Mouse (Mus musculus) MEL (cell line): ENCODE measurements around the gene Dnaaf5. TPM values are rescaled to one million over a fixed set of nuclear protein-coding genes. Genes with fewer than 3 reads are reported as not detected.
A peak's percentile ranks its signal among the peaks of the same experiment; 100 is the strongest.

Experiments used
- DNase-seq: peaks from one replicate; pipeline ENCODE4 v3.0.0; 2011; ENCODE audit warnings: low read depth, low spot score
- H3K27ac ChIP-seq: 2 replicates; pipeline ENCODE4 v1.5.1; 2012; ENCODE audit warnings: low read depth, mild to moderate bottlenecking, control low read depth, low read length, moderate library complexity; ENCODE audit not compliant: control insufficient read depth
- H3K27me3 ChIP-seq, 2 experiments: fragments of 150-350 bp in 1 of 2; sonication (generic) in 1 of 2; 2 replicates each; pipeline ENCODE4 v1.6.1; 2012; ENCODE audit warnings: low read length in 2 of 2, mild to moderate bottlenecking in 2 of 2, improper control_type of control experiment in 1 of 2, moderate library complexity in 1 of 2; ENCODE audit not compliant: insufficient read depth in 2 of 2, control insufficient read depth in 1 of 2
- H3K36me3 ChIP-seq, 2 experiments: 2 replicates each; pipeline ENCODE4 v1.6.1; 2012 to 2014; ENCODE audit warnings: low read length in 2 of 2, improper control_type of control experiment in 1 of 2, inconsistent platforms in 1 of 2, mild to moderate bottlenecking in 1 of 2; ENCODE audit not compliant: insufficient read depth in 2 of 2, control insufficient read depth in 1 of 2
- H3K4me1 ChIP-seq, 2 experiments: fragments of 150-350 bp in 1 of 2; sonication (generic) in 1 of 2; 2 replicates each; pipeline ENCODE4 v1.6.1; 2012; ENCODE audit warnings: low read length in 2 of 2, improper control_type of control experiment in 1 of 2, mild to moderate bottlenecking in 1 of 2; ENCODE audit not compliant: insufficient read depth in 2 of 2, control insufficient read depth in 1 of 2
- H3K4me3 ChIP-seq, 2 experiments: fragments of 150-350 bp in 1 of 2; sonication (generic) in 1 of 2; 2 replicates each; pipeline ENCODE4 v1.5.1; 2012; ENCODE audit warnings: low read depth in 2 of 2, low read length in 2 of 2, mild to moderate bottlenecking in 2 of 2, moderate library complexity in 2 of 2, control low read depth in 1 of 2, improper control_type of control experiment in 1 of 2; ENCODE audit not compliant: control insufficient read depth in 1 of 2, insufficient read depth in 1 of 2
- H3K79me2 ChIP-seq: 2 replicates; pipeline ENCODE4 v1.6.1; 2012; ENCODE audit warnings: mild to moderate bottlenecking, low read length, moderate library complexity; ENCODE audit not compliant: control insufficient read depth, poor library complexity, insufficient read depth
- H3K9ac ChIP-seq: 2 replicates; pipeline ENCODE4 v1.6.1; 2012; ENCODE audit warnings: low read depth, mild to moderate bottlenecking, control low read depth, low read length, moderate library complexity; ENCODE audit not compliant: control insufficient read depth, poor library complexity, severe bottlenecking
- H3K9me3 ChIP-seq: fragments of 150-350 bp; sonication (generic); replicated peaks from 2 replicates; pipeline ENCODE4 v1.6.1; 2012; ENCODE audit warnings: mild to moderate bottlenecking, low read length, improper control_type of control experiment, moderate library complexity; ENCODE audit not compliant: insufficient read depth
- CHD1 ChIP-seq: IDR thresholded peaks from 2 replicates; pipeline ENCODE4 v1.6.1; 2012; ENCODE audit warnings: low read depth, mild to moderate bottlenecking, inconsistent platforms, low read length, improper control_type of control experiment
- CHD2 ChIP-seq: IDR thresholded peaks from 2 replicates; pipeline ENCODE4 v1.6.1; 2011; ENCODE audit warnings: low read length, improper control_type of control experiment
- CTCF ChIP-seq, 3 experiments: IDR thresholded peaks in 2 of 3; conservative IDR thresholded peaks in 1 of 3; 2 replicates each; pipeline ENCODE4 v1.5.1; 2011 to 2012; ENCODE audit warnings: low read length in 3 of 3, low read depth in 2 of 3, mild to moderate bottlenecking in 2 of 3, improper control_type of control experiment in 1 of 3, inconsistent platforms in 1 of 3, mixed read lengths in 1 of 3, moderate library complexity in 1 of 3; ENCODE audit not compliant: control insufficient read depth in 1 of 3, insufficient read depth in 1 of 3, poor library complexity in 1 of 3, severe bottlenecking in 1 of 3
- E2F4 ChIP-seq: IDR thresholded peaks from 2 replicates; pipeline ENCODE4 v1.6.1; 2011; ENCODE audit warnings: low read depth, low read length, improper control_type of control experiment, borderline replicate concordance
- GABPA ChIP-seq: IDR thresholded peaks from 2 replicates; pipeline ENCODE4 v1.6.1; 2012; ENCODE audit warnings: low read depth, mild to moderate bottlenecking, inconsistent platforms, low read length, improper control_type of control experiment, moderate library complexity
- MXI1 ChIP-seq: IDR thresholded peaks from 2 replicates; pipeline ENCODE4 v1.6.1; 2011; ENCODE audit warnings: mild to moderate bottlenecking, low read depth, low read length, improper control_type of control experiment
- MYC ChIP-seq: IDR thresholded peaks from 2 replicates; pipeline ENCODE4 v1.6.1; 2011; ENCODE audit warnings: low read depth, mild to moderate bottlenecking, low read length, improper control_type of control experiment, moderate library complexity
- RAD21 ChIP-seq: IDR thresholded peaks from 2 replicates; pipeline ENCODE4 v1.6.1; 2011; ENCODE audit warnings: mild to moderate bottlenecking, low read depth, low read length, improper control_type of control experiment
- SIN3A ChIP-seq: IDR thresholded peaks from 2 replicates; pipeline ENCODE4 v1.6.1; 2012; ENCODE audit warnings: low read length, improper control_type of control experiment, inconsistent platforms
- SMC3 ChIP-seq: IDR thresholded peaks from 2 replicates; pipeline ENCODE4 v1.6.1; 2011; ENCODE audit warnings: low read depth, low read length, improper control_type of control experiment
- UBTF ChIP-seq: IDR thresholded peaks from 2 replicates; pipeline ENCODE4 v1.6.1; 2012; ENCODE audit warnings: low read depth, mild to moderate bottlenecking, inconsistent platforms, low read length, improper control_type of control experiment, moderate library complexity, borderline replicate concordance; ENCODE audit not compliant: insufficient read depth
- USF1 ChIP-seq: IDR thresholded peaks from 2 replicates; pipeline ENCODE4 v1.6.1; 2014; ENCODE audit warnings: low read depth, mild to moderate bottlenecking, inconsistent platforms, low read length, improper control_type of control experiment, moderate library complexity
- USF2 ChIP-seq, 2 experiments: IDR thresholded peaks; 2 replicates each; pipeline ENCODE4 v1.6.1; 2011 to 2012; ENCODE audit warnings: improper control_type of control experiment in 2 of 2, low read length in 2 of 2, borderline replicate concordance in 1 of 2, inconsistent platforms in 1 of 2, low read depth in 1 of 2, mild to moderate bottlenecking in 1 of 2; ENCODE audit not compliant: insufficient read depth in 1 of 2
- ZC3H11A ChIP-seq: IDR thresholded peaks from 2 replicates; pipeline ENCODE4 v1.6.1; 2012; ENCODE audit warnings: low read depth, mild to moderate bottlenecking, inconsistent platforms, low read length, improper control_type of control experiment
- ZKSCAN1 ChIP-seq: IDR thresholded peaks from 2 replicates; pipeline ENCODE4 v1.6.1; 2012; ENCODE audit warnings: low read depth, mild to moderate bottlenecking, inconsistent platforms, low read length, improper control_type of control experiment, moderate library complexity
- ZMIZ1 ChIP-seq: IDR thresholded peaks from 2 replicates; pipeline ENCODE4 v1.6.1; 2012; ENCODE audit warnings: low read depth, mild to moderate bottlenecking, inconsistent platforms, low read length, improper control_type of control experiment, moderate library complexity
- polyA plus RNA-seq, 2 experiments: library from polyadenylated mRNA; stranded (reverse) in 1 of 2; unstranded in 1 of 2; fragments of >175 nt in 1 of 2; fragments of >200 nt in 1 of 2; gene quantifications; 2 replicates each; pipeline versions ENCODE4 v1.2.1 to v1.2.4; 2012; ENCODE audit warnings: low replicate concordance in 2 of 2, low read depth in 1 of 2; ENCODE audit not compliant: insufficient read length in 2 of 2, insufficient read depth in 1 of 2, missing spikeins in 1 of 2
- total RNA-seq: library from RNA; depleted of rRNA; stranded (reverse); fragments of 300-350 nt; gene quantifications from 2 replicates; pipeline ENCODE4 v1.2.3, GENCODE M21; 2012

Gene Dnaaf5
- total and polyA plus RNA-seq, 3 experiments, result 20.1 to 35.4 TPM; not detected in 1

GRCm38 (mm10) chr5:139208183-139208582, 58.2 kb downstream of the Dnaaf5 start:
- Histone ChIP-seq H3K4me1 (peaks cover 3 to 4% of the 10 kb centered on the region in 2 experiments; a peak in 2 of 4 replicates), H3K36me3 (peaks cover 15% of the 10 kb centered on the region in 2 experiments)
- TF ChIP-seq ZKSCAN1, result no peak
- TF ChIP-seq UBTF, result no peak
- TF ChIP-seq ZC3H11A, result no peak
- TF ChIP-seq CHD1, result no peak
- TF ChIP-seq GABPA, result no peak
- TF ChIP-seq SIN3A, result no peak
- no peak for TF ChIP-seq USF2 (IDR thresholded peaks at IDR 0.05; ENCODE audit: borderline replicate concordance in 1 of 2, insufficient read depth in 1 of 2, low read depth in 1 of 2, low read length in 2 of 2)
- TF ChIP-seq MYC, result no peak
- TF ChIP-seq ZMIZ1, result no peak
- no peak for TF ChIP-seq MXI1

DNA sequence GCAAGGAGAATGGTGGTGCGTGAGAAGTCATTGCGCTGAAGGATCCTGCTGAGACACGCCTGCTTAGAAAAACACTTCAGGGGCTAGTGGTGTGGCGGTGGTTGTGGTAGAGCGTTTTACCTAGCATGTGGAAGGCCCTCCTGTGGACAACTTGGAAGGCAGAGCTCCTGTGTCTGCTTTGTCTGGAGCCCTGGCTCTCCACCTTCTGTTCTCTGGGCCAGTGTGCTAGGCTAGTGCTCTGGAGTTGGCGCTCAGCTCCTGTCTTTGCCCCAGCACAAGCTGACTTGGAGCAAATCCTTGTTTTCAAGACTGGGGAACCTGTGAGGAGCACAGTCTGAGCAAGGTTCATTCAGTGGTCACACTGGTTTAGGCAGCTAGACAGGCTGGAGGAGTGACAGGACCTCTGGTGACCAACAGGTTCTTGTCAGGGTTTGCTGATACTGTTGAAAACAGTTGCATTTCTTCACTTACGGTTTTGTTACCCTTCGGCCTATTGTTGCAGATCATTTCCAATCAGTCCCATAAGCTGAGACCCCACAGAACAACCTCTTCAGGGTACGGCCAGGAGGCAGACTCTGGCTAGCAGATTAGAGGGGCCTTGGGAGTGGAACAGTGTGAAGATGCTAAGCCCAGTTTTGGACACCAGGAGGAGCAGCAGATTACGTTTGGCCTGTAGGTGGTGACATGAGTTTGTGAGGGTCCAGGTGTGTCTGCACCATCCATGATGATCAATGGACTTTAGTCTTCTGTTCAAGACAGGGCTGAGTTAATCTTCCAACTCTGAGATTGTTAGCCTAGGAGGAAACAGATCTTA, 59.1 kb downstream of the Dnaaf5 start:
- TF ChIP-seq E2F4 (no peak), CTCF (IDR thresholded peaks at IDR 0.05 in 2 of 3, conservative IDR thresholded peaks at IDR 0.05 in 1 of 3; ENCODE audit: control insufficient read depth in 1 of 3, insufficient read depth in 1 of 3, low read depth in 2 of 3, low read length in 3 of 3, poor library complexity in 1 of 3, severe bottlenecking in 1 of 3) (peak in 2 of 3 experiments; percentile 27 to 61; a peak in 3 of 6 replicates), USF1 (no peak), SMC3 (0 out of 2 replicates have a peak, but pooled peaks have one; percentile 22), CHD2 (no peak), RAD21 (peak; percentile 5; the same call in 1 of the 2 replicates)
- no peak overlapping the region for H3K9ac ChIP-seq
- H3K79me2 ChIP-seq, result peaks cover 82% of the 10 kb centered on the region
- DNase-seq, result peak; percentile 25
- H3K36me3 ChIP-seq, result peaks cover 6 to 14% of the 10 kb centered on the region in 2 experiments
- no peak overlapping the region for H3K4me3 ChIP-seq
- no peak overlapping the region for H3K27ac ChIP-seq
- no peaks in the 10 kb centered on the region for H3K27me3 ChIP-seq
- H3K4me1 ChIP-seq, result 0 out of 4 replicates have a peak, but pooled peaks cover 0 to 3% of the 10 kb centered on the region in 2 experiments
- H3K9me3 ChIP-seq, result no peaks in the 10 kb centered on the region

More at GRCm38 (mm10) chr5:139208183-139208582, 58.2 kb downstream of the Dnaaf5 start:
- no peak overlapping the region for H3K9ac ChIP-seq
- no peaks in the 10 kb centered on the region for H3K27me3 ChIP-seq
- DNase-seq, result no peak
- peaks cover 84% of the 10 kb centered on the region for H3K79me2 ChIP-seq
- no peaks in the 10 kb centered on the region for H3K9me3 ChIP-seq
- no peak overlapping the region for H3K27ac ChIP-seq
- no peak overlapping the region for H3K4me3 ChIP-seq
